In genomic region chr14:18569615-18570014, GRCm38 (mm10) we compare ENCODE assay signal across 34 mouse cellular contexts.
"Had no signal": no experiment of that assay in that cellular context is flagged by ENCODE, and none has a peak within 500 bp of the region (broad histone marks: within the 10 kb centered on the region; RNA-seq: fewer than 3 reads in every experiment).

No protein-coding gene starts in this region.

- H3K27me3 ChIP-seq: heart, embryonic 12.5 days; heart, embryonic 13.5 days; heart, embryonic 15.5 days; hindbrain, embryonic 15.5 days; intestine, embryonic 15.5 days; kidney, embryonic 15.5 days had no signal

- H3K4me2 ChIP-seq: heart, embryonic 12.5 days; heart, embryonic 13.5 days; heart, embryonic 15.5 days; hindbrain, embryonic 12.5 days; hindbrain, embryonic 13.5 days; hindbrain, embryonic 14.5 days; hindbrain, embryonic 15.5 days; intestine, embryonic 15.5 days; kidney, embryonic 15.5 days had no signal

- H3K27ac ChIP-seq: heart, embryonic 10.5 days; heart, embryonic 13.5 days; heart, embryonic 15.5 days; hindbrain, embryonic 10.5 days; hindbrain, embryonic 12.5 days; hindbrain, embryonic 13.5 days; hindbrain, embryonic 14.5 days; hindbrain, embryonic 15.5 days; hindbrain, postnatal 0 days; intestine, embryonic 15.5 days; kidney, embryonic 15.5 days; kidney, postnatal 0 days; layer of hippocampus, adult 2 months; left cerebral cortex, adult 2 months had no signal

- H3K36me3 ChIP-seq: heart, embryonic 10.5 days; heart, embryonic 12.5 days; heart, embryonic 13.5 days; heart, embryonic 15.5 days; hindbrain, embryonic 10.5 days; hindbrain, embryonic 12.5 days; hindbrain, embryonic 13.5 days; hindbrain, embryonic 15.5 days; intestine, embryonic 15.5 days; kidney, embryonic 15.5 days had no signal

- H3K9ac ChIP-seq: heart, embryonic 12.5 days; heart, embryonic 13.5 days; heart, embryonic 15.5 days; hindbrain, embryonic 12.5 days; hindbrain, embryonic 13.5 days; hindbrain, embryonic 14.5 days; hindbrain, embryonic 15.5 days; intestine, embryonic 15.5 days; kidney, embryonic 15.5 days had no signal

- H3K9me3 ChIP-seq: heart, embryonic 10.5 days; heart, embryonic 15.5 days; hindbrain, embryonic 10.5 days; hindbrain, embryonic 12.5 days; hindbrain, embryonic 13.5 days; hindbrain, embryonic 15.5 days; intestine, embryonic 15.5 days; kidney, embryonic 15.5 days had no signal

- H3K4me3 ChIP-seq: heart, embryonic 10.5 days; heart, embryonic 12.5 days; heart, embryonic 13.5 days; heart, embryonic 15.5 days; hindbrain, embryonic 10.5 days; hindbrain, embryonic 12.5 days; hindbrain, embryonic 13.5 days; hindbrain, embryonic 15.5 days; intestine, embryonic 15.5 days; kidney, embryonic 15.5 days; layer of hippocampus, adult 2 months; left cerebral cortex, adult 2 months had no signal

- ATAC-seq: hindbrain, embryonic 16.5 days; hindbrain, postnatal 0 days; inflammation-experienced regulatory T-cells, adult 6 months; intestine, embryonic 15.5 days; intestine, embryonic 16.5 days; intestine, postnatal 0 days had no signal

- H3K4me1 ChIP-seq: heart, embryonic 10.5 days; heart, embryonic 15.5 days; intestine, embryonic 15.5 days; kidney, embryonic 15.5 days had no signal

- DNase-seq: heart, postnatal 10 days; heart, postnatal 14 days; heart, postnatal 36 days; heart, postnatal 4 days; kidney, adult 11 months; kidney, adult 18-20 months; kidney, adult 2 months; kidney, adult 8-10 months; kidney, adult 9 months; kidney, postnatal 10 days; kidney, postnatal 14 days; kidney, postnatal 36 days; kidney, postnatal 4 days; layer of hippocampus, adult 9-11 months; layer of hippocampus, postnatal 36 days had no signal
